Mouse (Mus musculus) lung, embryonic 16.5 days (tissue): ENCODE data around the gene Sgsm3. TPM values are rescaled to one million over a fixed set of nuclear protein-coding genes. Genes with fewer than 3 reads are reported as not detected.

ENCODE experiments used
- ATAC-seq: fragments of 200-750 bp; cut with Nextera tagmentation; 2 replicates; pipeline ENCODE4 v1.8.0; 2017; ENCODE audit warnings: low read depth, mild to moderate bottlenecking, moderate library complexity
- H3K27ac ChIP-seq: fragments of 300-500 bp; sonication (generic); 2 replicates; pipeline ENCODE4 v1.5.1; 2014; ENCODE audit warnings: mild to moderate bottlenecking, control low read depth, low read length
- H3K27me3 ChIP-seq: fragments of 300-500 bp; sonication (generic); 2 replicates; pipeline ENCODE4 v1.6.1; 2014; ENCODE audit warnings: low read depth, low read length, mixed read lengths; ENCODE audit not compliant: control insufficient read depth, insufficient read depth
- H3K36me3 ChIP-seq: fragments of 300-500 bp; sonication (generic); 2 replicates; pipeline ENCODE4 v1.6.1; 2014; ENCODE audit warnings: low read length; ENCODE audit not compliant: control insufficient read depth, insufficient read depth
- H3K4me1 ChIP-seq: fragments of 300-500 bp; sonication (generic); replicated peaks from 2 replicates; pipeline ENCODE4 v1.6.1; 2014; ENCODE audit warnings: low read length, mixed read lengths; ENCODE audit not compliant: control insufficient read depth, insufficient read depth
- H3K4me2 ChIP-seq: fragments of 300-500 bp; sonication (generic); 2 replicates; pipeline ENCODE4 v1.6.1; 2014; ENCODE audit warnings: low read depth, low read length, control low read depth
- H3K4me3 ChIP-seq: fragments of 300-500 bp; sonication (generic); 2 replicates; pipeline ENCODE4 v1.5.1; 2014; ENCODE audit warnings: mild to moderate bottlenecking, low read length, control low read depth
- H3K9ac ChIP-seq: fragments of 300-500 bp; sonication (generic); 2 replicates; pipeline ENCODE4 v1.6.1; 2014; ENCODE audit warnings: low read length, control low read depth
- H3K9me3 ChIP-seq: fragments of 300-500 bp; sonication (generic); 2 replicates; pipeline ENCODE4 v1.6.1; 2016; ENCODE audit warnings: low read length; ENCODE audit not compliant: control insufficient read depth
- WGBS: fragments of 180-500 bp; shearing (Covaris S2); extraction: QIAGEN DNeasy Blood & Tissue Kit; methylation state at CpG from one replicate; pipeline ENCODE4 v1.1.7; 2014; 5-methylcytosine and 5-hydroxymethylcytosine counted together
- polyA plus RNA-seq: library from polyadenylated mRNA; unstranded; fragments of >200 nt; fragmentation: Nextera tagmentation; extraction: Ambion mirVana; gene quantifications from 2 replicates; pipeline ENCODE4 v1.2.1, GENCODE M21; 2015

The Sgsm3 gene
- polyA plus RNA-seq, 1 experiment from 2014 or later: 45.9 TPM

DNA sequence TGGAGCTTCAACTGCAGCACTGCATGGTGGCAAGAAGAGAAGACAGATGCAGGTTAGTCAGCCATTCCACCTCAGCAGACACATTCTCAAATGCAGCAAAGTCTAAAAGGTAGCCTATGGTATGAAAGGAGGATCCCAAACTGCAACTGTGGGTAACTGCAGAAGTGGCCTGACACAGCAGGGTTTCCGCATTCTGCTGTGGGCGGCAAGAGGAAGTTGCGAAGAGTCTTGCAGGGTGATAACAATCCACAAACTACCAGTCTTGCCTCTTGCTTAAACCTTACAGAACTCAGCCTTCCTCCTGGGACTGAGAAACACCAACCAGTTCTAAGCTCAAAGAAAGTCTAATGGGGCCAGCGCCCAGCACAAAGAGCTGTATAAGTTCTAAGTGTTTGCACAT is 67.8 kb downstream of the Sgsm3 start:
- Histone ChIP-seq H3K9ac (no peak overlapping the region), H3K36me3 (no peaks in the 10 kb centered on the region), H3K27me3 (no peaks in the 10 kb centered on the region), H3K27ac (peak overlapping the region; percentile 43), H3K9me3 (no peaks in the 10 kb centered on the region), H3K4me1 (peaks cover 8% of the 10 kb centered on the region; the same call in 1 of the 2 replicates), H3K4me3 (no peak overlapping the region), H3K4me2 (no peak overlapping the region)
- 69% methylated on average over 4 of the region's 4 CpGs for WGBS
- ATAC-seq: 0 out of 2 replicates have a peak, but pooled peaks have one; percentile 38

DNA sequence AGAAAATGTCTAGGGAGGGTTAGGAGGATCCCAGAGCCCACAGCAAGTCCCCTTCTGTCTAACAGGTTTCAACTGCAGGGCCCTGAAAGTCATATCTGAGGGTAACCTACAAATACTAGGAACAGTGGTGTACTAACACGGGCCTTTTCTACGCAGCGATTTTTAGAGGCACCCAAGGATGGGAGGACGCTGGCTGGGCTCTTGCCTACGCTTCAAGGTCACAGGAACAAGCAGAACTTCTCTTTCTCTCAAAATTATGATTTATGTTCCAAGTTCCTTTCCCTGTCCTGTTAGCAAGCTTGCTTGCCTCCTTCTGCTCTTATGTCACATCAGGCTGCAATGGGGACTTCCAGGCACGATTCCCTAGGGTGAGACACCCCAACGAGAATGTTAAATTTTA is 68.5 kb downstream of the Sgsm3 start:
- no peak for ATAC-seq
- WGBS: 83% methylated on average over 7 of the region's 7 CpGs

DNA sequence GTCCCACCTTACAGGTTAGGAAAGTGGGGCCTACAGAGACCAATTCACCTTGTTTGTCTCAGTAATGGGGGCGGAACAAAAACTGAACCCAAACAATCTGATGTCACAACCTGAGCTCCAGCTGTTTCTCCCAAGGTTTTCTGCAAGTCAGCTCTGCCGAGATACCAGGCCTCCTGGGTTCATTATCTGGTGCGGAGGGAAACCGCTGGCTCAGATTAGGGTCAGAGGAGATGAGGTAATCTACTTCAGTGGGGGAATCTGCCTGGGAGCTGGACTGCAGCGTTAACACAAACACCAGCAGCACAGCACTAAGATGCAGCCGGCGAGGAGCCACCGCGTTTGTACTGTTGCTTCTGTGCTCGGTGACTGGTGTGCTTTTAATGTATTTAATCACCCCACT is 69.9 kb downstream of the Sgsm3 start:
- 50% methylated on average over 10 of the region's 10 CpGs for WGBS
- no peak overlapping the region for H3K27ac ChIP-seq
- H3K4me2 ChIP-seq: no peak overlapping the region
- no peak overlapping the region for H3K9ac ChIP-seq
- peaks cover 8% of the 10 kb centered on the region; the same call in 1 of the 2 replicates for H3K4me1 ChIP-seq
- no peaks in the 10 kb centered on the region for H3K27me3 ChIP-seq
- H3K4me3 ChIP-seq: no peak overlapping the region
- ATAC-seq: no peak
- no peaks in the 10 kb centered on the region for H3K36me3 ChIP-seq
- H3K9me3 ChIP-seq: no peaks in the 10 kb centered on the region

More for the DNA sequence above, 68.5 kb downstream of the Sgsm3 start:
- no peaks in the 10 kb centered on the region for H3K9me3 ChIP-seq
- no peaks in the 10 kb centered on the region for H3K36me3 ChIP-seq
- H3K4me3 ChIP-seq: no peak overlapping the region
- H3K4me2 ChIP-seq: no peak overlapping the region
- no peaks in the 10 kb centered on the region for H3K27me3 ChIP-seq
- H3K27ac ChIP-seq: no peak overlapping the region
- no peak overlapping the region for H3K9ac ChIP-seq
- H3K4me1 ChIP-seq: peaks cover 8% of the 10 kb centered on the region; the same call in 1 of the 2 replicates

DNA sequence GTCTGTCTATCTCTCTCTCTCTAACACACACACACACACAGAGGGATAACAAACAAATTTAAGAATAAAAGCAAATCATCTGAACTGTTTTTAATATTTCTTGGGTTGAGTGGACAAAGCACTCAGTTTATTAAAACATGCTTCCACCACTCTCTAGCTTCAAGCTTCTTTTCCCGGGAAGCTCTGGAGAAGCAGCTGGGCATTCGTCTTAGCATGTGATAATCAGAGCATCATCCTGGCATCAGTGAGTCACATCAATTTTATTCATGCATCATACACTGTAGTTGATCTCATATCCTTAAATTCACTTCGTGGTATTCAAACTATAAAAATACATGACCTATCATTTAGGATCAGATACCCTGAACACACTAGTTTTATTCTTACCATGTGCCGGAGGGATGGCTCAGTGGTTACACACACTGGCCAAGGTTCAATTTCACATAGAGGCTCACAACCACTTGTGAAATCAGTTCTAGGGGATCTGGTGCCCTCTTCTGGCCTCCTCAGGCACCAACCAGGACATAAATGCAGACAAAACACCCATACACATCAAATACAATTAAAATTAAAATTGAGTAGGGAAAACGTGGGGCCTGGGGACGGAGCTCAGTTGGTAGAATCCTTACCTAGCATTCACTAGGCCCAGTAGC is 72.0 kb downstream of the Sgsm3 start:
- Histone ChIP-seq H3K4me3 (no peak overlapping the region), H3K9me3 (no peaks in the 10 kb centered on the region), H3K4me1 (peaks cover 8% of the 10 kb centered on the region; the same call in 1 of the 2 replicates), H3K36me3 (no peaks in the 10 kb centered on the region), H3K4me2 (no peak overlapping the region), H3K9ac (no peak overlapping the region), H3K27me3 (no peaks in the 10 kb centered on the region), H3K27ac (no peak overlapping the region)
- no peak for ATAC-seq
- 72% methylated on average over 6 of the region's 6 CpGs for WGBS

- H3K4me3 ChIP-seq: no peak overlapping the region
- no peak overlapping the region for H3K4me2 ChIP-seq
- peaks cover 4% of the 10 kb centered on the region; the same call in 1 of the 2 replicates for H3K4me1 ChIP-seq
- WGBS: 3% methylated on average over 3 of the region's 3 CpGs
- no peaks in the 10 kb centered on the region for H3K27me3 ChIP-seq
- no peak overlapping the region for H3K9ac ChIP-seq
- ATAC-seq: no peak
- H3K36me3 ChIP-seq: no peaks in the 10 kb centered on the region
- H3K9me3 ChIP-seq: no peaks in the 10 kb centered on the region
- H3K27ac ChIP-seq: no peak overlapping the region
These were observed 72.9 kb downstream of the Sgsm3 start for GRCm38 (mm10) chr15:81050488-81050887.

DNA sequence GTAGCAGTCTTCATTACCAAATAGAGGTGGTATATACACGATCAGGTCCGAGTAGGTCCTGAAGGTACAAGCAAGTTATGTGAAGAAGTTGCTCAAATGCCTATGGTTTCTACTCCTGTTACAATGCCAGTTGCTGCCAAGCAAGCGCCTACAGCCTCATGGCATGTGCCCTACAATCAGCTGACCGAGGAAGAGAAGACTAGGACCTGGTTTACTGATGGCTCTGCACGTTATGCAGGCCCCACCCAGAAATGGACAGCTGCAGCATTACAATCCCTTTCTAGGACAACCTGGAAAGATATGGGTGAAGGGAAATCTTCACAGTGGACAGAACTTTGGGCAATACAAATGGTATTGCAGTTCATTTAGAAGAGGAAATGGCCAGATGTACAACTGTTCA is 74.9 kb downstream of the Sgsm3 start:
- Histone ChIP-seq H3K9ac (no peak overlapping the region), H3K27me3 (no peaks in the 10 kb centered on the region), H3K36me3 (no peaks in the 10 kb centered on the region), H3K4me2 (no peak overlapping the region), H3K4me1 (no peaks in the 10 kb centered on the region), H3K9me3 (no peaks in the 10 kb centered on the region), H3K4me3 (no peak overlapping the region), H3K27ac (no peak overlapping the region)
- ATAC-seq: no peak
- 88% methylated on average over 5 of the region's 5 CpGs for WGBS

- ATAC-seq: no peak
- 73% methylated on average over 2 of the region's 2 CpGs for WGBS
- H3K4me3 ChIP-seq: no peak overlapping the region
- no peak overlapping the region for H3K27ac ChIP-seq
- no peak overlapping the region for H3K4me2 ChIP-seq
- no peaks in the 10 kb centered on the region for H3K9me3 ChIP-seq
- no peak overlapping the region for H3K9ac ChIP-seq
- H3K4me1 ChIP-seq: no peaks in the 10 kb centered on the region
- H3K27me3 ChIP-seq: no peaks in the 10 kb centered on the region
- no peaks in the 10 kb centered on the region for H3K36me3 ChIP-seq
These were observed 77.9 kb downstream of the Sgsm3 start for GRCm38 (mm10) chr15:81055488-81055887.

DNA sequence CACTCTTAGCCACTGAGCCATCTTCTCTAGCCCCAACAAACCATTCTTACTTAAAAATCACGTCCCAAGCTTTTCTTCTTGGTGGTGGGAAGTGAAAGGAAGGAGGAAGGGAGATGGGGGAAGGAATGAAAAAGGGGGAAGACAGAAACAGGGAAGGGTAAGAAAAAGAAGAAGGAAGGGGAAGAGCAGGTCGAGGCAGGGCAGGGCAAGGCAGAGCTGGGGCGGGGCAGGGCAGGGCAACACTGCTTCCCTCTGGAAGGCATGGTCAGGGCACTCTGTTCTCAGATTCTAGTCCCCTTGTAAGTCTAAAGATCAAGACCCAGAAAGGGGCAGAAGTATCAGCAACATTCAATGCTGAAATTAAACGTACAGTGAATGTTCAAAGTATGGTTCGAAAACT is 80.2 kb downstream of the Sgsm3 start:
- WGBS: 91% methylated on average over 5 of the region's 5 CpGs
- H3K27me3 ChIP-seq: no peaks in the 10 kb centered on the region
- H3K9ac ChIP-seq: no peak overlapping the region
- no peaks in the 10 kb centered on the region for H3K9me3 ChIP-seq
- H3K4me1 ChIP-seq: peaks cover 13% of the 10 kb centered on the region
- no peak for ATAC-seq
- no peak overlapping the region for H3K4me3 ChIP-seq
- H3K36me3 ChIP-seq: no peaks in the 10 kb centered on the region
- H3K27ac ChIP-seq: no peak overlapping the region
- no peak overlapping the region for H3K4me2 ChIP-seq

DNA sequence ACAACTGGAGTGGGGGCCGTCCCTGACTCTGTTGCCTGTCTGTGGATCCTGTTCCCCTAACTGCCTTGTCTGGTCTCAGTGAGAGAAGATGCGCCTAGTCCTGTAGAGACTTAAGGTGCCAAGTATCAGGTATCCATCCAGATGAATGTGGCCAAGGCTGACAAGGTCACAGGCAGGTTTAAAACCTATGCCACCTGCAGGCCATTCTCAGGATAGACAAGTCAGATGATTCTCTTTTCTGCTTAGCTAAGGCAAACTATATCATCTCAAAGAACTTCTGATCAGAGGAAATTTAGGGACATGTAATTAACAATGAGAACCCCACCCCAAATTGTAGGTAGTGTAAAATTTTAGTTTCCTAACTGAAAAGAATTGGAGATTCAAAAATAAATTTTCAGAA is 83.4 kb downstream of the Sgsm3 start:
- Histone ChIP-seq H3K4me1 (peaks cover 15% of the 10 kb centered on the region), H3K4me2 (no peak overlapping the region), H3K9ac (no peak overlapping the region), H3K27me3 (no peaks in the 10 kb centered on the region), H3K9me3 (no peaks in the 10 kb centered on the region), H3K27ac (no peak overlapping the region), H3K4me3 (no peak overlapping the region), H3K36me3 (no peaks in the 10 kb centered on the region)
- ATAC-seq: no peak
- 92% methylated on average over 2 of the region's 2 CpGs for WGBS
